Mouse (Mus musculus) cortical plate, adult 2 months (tissue): ENCODE data around the gene Iqcj. TPM values are rescaled to one million over a fixed set of nuclear protein-coding genes. Genes with fewer than 3 reads are reported as not detected.

Experiments
- H3K27ac ChIP-seq: fragments of 200-500 bp; 2 replicates; pipeline ENCODE4 v1.5.1; 2012; ENCODE audit warnings: low read length, control low read depth, inconsistent platforms; ENCODE audit not compliant: insufficient read depth
- H3K4me1 ChIP-seq: fragments of 200-500 bp; 2 replicates; pipeline ENCODE4 v1.6.1; 2011; ENCODE audit warnings: low read length; ENCODE audit not compliant: control insufficient read depth, insufficient read depth
- H3K4me3 ChIP-seq: fragments of 200-500 bp; 2 replicates; pipeline ENCODE4 v1.5.1; 2011; ENCODE audit warnings: mild to moderate bottlenecking, low read length, control low read depth; ENCODE audit not compliant: insufficient read depth
- CTCF ChIP-seq: fragments of 200-500 bp; IDR thresholded peaks from 2 replicates; pipeline ENCODE4 v1.5.1; 2011; ENCODE audit warnings: mild to moderate bottlenecking, control low read depth, low read length; ENCODE audit not compliant: insufficient read depth; ENCODE audit errors: extremely low read depth
- POLR2A ChIP-seq: fragments of 200-500 bp; IDR thresholded peaks from 2 replicates; pipeline ENCODE4 v1.6.1; 2011; ENCODE audit warnings: mild to moderate bottlenecking, low read length, control low read depth; ENCODE audit not compliant: insufficient read depth; ENCODE audit errors: extremely low read depth
- polyA plus RNA-seq: library from polyadenylated mRNA; depleted of rRNA; stranded (reverse); fragments of >200 nt; gene quantifications from 2 replicates; pipeline ENCODE4 v1.2.3, GENCODE M21; 2012

Iqcj gene
- polyA plus RNA-seq, 1 experiment: 0.98 TPM

- H3K4me3 ChIP-seq: no peak overlapping the region
- H3K4me1 ChIP-seq: no peaks in the 10 kb centered on the region
- TF ChIP-seq POLR2A (no peak), CTCF (no peak)
- H3K27ac ChIP-seq: no peak overlapping the region
Measured at GRCm38 (mm10) chr3:68002415-68002814, 110.4 kb downstream of the Iqcj start.

DNA sequence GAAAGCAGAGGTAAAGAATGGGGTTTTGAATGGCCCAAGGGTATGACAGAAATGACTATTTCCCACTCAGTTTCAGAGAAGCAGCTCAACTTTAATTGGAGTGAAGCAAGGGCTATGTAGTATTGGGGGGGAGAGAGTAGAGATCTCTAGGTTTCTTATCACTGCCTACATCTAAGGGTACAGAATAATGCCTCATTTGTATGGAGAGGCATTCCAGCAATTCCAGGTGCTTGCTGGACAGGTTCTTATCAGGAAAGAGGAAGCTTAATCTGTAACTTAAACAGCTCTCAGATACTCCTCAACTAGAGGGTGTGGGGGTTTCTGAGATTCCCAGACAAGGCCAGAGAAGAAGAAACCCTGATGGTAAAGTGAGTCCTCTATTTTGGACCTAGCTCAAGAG lies 120.3 kb downstream of the Iqcj start:
- Histone ChIP-seq H3K4me3 (no peak overlapping the region), H3K27ac (no peak overlapping the region), H3K4me1 (no peaks in the 10 kb centered on the region)
- no peak for TF ChIP-seq CTCF
- no peak for TF ChIP-seq POLR2A

GRCm38 (mm10) chr3:68015786-68016185 lies 123.8 kb downstream of the Iqcj start:
- no peak overlapping the region for H3K27ac ChIP-seq
- TF ChIP-seq CTCF (no peak), POLR2A (no peak)
- H3K4me1 ChIP-seq: no peaks in the 10 kb centered on the region
- no peak overlapping the region for H3K4me3 ChIP-seq

- Histone ChIP-seq H3K27ac (no peak overlapping the region), H3K4me1 (no peaks in the 10 kb centered on the region), H3K4me3 (no peak overlapping the region)
- TF ChIP-seq CTCF (no peak), POLR2A (no peak)
Measured at GRCm38 (mm10) chr3:68019401-68019800, 127.4 kb downstream of the Iqcj start.

DNA sequence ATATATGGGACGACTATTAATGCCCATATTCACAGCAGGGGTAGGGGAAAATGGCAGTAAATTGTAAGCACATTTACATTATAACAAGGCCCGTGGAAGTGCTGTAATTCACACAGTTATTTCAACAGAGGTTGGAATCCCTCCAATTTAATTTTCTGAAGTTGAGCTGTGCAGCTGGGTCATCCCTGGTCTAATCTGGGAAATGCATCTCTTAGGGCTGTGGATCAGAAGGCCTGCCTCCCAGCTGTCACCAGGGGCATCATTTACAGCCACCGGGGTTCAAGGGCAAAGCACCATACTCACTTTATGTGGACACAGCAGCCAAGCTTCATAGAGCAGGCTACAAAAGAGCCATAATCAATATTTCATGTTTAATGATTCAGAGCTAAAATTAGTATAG lies 144.1 kb downstream of the Iqcj start:
- no peak overlapping the region for H3K27ac ChIP-seq
- H3K4me3 ChIP-seq: no peak overlapping the region
- no peak for TF ChIP-seq POLR2A
- no peak for TF ChIP-seq CTCF
- no peaks in the 10 kb centered on the region for H3K4me1 ChIP-seq

GRCm38 (mm10) chr3:68042951-68043350 lies 150.9 kb downstream of the Iqcj start:
- Histone ChIP-seq H3K27ac (no peak overlapping the region), H3K4me1 (no peaks in the 10 kb centered on the region), H3K4me3 (no peak overlapping the region)
- TF ChIP-seq POLR2A (no peak), CTCF (no peak)

DNA sequence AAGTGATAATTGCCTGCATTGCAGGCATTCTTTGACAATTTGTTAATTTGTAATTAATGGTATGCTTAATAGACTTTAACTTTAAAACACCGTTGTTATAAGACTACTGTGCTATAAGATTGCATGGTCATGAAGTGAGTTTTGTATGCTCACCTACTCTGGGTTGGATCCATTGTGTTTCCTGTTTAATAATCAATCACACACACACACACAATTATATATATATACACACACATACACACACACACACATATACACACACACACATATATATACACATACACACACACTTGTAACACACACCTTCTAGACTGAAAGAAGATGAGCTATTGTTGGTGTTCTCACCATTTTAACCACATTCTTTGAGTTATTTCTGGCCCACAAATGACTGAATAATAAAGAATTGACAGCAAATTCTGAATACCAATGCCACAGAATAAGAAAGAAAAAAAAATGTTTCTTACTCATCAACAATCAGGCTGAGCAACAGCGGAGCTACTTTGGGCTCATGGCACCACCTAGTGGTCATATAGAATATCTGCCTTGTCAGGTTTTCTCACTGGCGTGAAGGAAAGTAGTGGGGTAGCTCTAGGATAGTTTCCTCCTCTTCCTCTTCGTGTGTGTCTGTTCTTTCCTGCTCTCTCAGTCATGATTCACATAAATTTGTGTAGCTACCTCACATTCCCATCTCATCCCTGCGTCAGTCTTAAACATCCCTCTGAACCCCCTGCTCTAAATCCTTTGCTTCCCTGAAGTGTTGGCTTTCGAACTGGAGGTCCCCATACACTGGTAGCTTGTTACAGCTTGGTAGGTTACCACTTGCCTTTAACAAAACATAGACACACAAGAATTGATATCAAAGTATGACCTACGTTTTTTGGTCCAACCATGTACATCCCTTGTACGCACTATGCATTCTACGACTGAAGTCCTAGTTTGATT lies 153.7 kb downstream of the Iqcj start:
- TF ChIP-seq POLR2A (no peak), CTCF (peak; percentile 90)
- Histone ChIP-seq H3K27ac (no peak overlapping the region), H3K4me3 (no peak overlapping the region), H3K4me1 (no peaks in the 10 kb centered on the region)

DNA sequence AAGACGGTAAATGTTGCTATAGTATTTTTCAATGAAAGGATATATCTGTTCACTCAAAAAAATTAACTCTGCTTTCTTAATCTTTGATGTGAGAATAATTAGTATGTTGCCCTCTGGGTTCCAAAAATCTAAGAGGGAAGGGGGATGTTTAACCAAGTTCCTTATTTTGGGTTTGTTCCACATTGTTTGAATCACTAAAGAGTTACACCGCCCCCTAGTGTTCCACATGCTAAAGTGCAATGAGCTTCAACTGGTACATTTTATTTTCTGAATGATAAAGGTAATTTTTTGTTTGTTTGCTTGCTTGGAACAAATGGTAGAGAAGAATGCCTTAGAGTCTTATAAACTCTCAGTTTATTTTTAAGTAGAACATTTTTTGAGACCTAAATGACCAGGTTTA lies 161.5 kb downstream of the Iqcj start:
- Histone ChIP-seq H3K4me1 (peaks cover 1% of the 10 kb centered on the region; the same call in 1 of the 2 replicates), H3K4me3 (no peak overlapping the region), H3K27ac (no peak overlapping the region)
- TF ChIP-seq CTCF (no peak), POLR2A (no peak)

DNA sequence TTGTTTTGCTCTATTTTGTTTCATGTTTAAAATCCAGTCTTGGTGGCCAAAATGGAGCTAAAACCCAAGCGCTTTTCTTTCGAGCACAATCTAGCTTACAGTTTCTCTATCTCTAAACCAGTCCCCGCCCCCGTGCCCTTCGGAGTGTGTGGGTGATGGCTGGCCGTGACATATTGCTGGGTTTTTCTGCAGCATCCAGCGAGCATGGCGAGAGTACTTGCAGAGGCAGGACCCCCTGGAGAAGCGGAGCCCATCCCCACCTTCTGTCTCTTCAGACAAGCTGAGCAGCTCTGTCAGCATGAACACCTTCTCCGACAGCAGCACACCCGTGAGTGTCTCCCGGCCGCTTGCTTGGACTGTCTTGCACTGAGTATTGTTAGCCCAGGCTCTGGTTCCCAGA lies 163.1 kb downstream of the Iqcj start:
- peak overlapping the region; percentile 45; the same call in 1 of the 2 replicates for H3K27ac ChIP-seq
- H3K4me3 ChIP-seq: peak overlapping the region; percentile 76
- TF ChIP-seq CTCF: no peak
- H3K4me1 ChIP-seq: peaks cover 1% of the 10 kb centered on the region; the same call in 1 of the 2 replicates

DNA sequence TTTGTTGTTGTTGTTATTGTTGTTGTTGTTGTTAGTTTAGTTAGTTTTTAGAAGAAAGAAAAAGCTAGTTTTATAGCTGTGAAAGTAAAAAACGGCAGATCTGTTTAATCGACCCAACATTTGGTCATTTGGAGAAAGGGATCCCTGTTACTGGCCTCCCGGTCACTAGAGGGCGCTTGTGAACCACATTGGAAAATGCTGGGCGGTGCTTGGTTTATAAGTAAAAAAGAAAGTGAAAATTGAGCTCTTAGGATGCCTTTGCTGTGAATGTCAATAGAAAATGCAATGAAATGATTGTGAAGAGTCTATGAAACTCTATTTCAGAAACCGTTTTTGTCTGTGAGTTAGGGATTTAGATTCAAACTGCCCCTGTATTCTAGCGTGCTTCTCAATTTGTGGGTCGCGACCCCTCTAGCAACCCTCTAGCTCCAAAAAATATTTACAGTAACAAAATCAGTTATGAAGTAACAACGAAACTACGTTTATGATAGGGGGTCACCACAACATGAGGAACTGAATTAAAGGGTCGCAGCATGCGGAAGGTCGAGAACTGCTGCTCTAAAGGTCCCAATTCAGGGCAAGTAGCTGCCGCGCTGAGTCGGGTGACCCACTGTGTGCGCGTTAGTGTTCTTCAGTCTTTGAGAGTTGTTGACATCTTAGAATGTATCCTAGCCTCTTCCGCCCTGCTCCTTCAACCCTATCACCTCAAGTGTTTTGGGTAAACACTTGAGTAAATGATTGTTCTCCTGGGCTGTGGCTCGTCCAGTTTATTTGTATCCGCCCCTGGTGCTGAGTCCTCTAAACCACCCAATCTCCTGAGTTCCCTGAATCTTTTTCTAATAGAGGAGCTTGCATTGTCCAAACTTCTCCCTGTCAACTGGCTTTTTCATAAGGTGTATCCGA lies 164.6 kb downstream of the Iqcj start:
- H3K4me1 ChIP-seq: peaks cover 1% of the 10 kb centered on the region; the same call in 1 of the 2 replicates
- no peak for TF ChIP-seq POLR2A
- TF ChIP-seq CTCF: peak; percentile 82
- H3K4me3 ChIP-seq: peak overlapping the region; percentile 28; the same call in 1 of the 2 replicates
- no peak overlapping the region for H3K27ac ChIP-seq
